ENCODE assay signal across 8 mouse cellular contexts in the genomic region with DNA sequence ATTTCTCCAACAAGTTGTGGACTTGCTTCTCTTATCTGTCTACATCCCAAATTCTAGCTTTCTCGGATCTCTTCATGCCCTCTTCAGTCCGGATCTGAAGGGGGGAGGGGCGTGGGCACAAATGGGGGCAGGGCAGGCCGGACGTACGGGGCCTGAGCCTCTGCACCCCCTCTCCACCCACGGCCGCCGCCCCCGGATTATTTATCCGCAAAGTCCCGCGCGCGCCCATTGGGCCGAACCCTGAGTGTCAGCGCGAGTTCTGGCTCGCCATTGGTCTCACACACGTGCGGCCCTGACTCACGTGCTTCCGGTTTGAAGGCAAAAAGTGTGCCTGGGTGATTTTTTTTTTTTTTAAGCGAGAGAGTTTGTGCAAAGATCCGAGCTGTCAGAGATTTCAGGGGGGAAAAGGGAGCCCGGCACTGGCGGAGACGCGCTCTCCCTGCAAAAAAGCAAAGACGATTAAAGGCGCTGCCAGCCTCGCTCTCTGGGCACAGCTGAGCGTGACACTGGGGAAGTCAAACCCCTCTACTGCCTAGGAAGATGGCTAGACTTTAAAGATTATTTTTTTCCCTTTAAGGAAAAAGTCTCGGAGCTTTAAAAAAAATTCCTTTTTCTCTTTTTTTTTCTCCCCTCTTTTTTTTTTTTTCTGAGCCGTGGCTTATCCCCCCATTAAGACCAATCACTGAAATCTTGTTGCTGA. TPM values are rescaled to one million over a fixed set of nuclear protein-coding genes. Genes with fewer than 3 reads are reported as not detected.
A peak's percentile ranks its signal among the peaks of the same experiment; 100 is the strongest.
DNase-seq lines count a peak whose midpoint lies in the region; ATAC-seq lines count a peak whose summit lies in the region.

A gene (plus strand): TSS at position 388 of the 700 bp plus-strand sequence.

- H3K4me3 ChIP-seq in limb, embryonic 13.5 days = peak within 1 kb of the TSS; percentile 54

- ATAC-seq in limb, embryonic 13.5 days (ENCODE audit: low FRiP score, low read depth) = peak; percentile 55

- H3K36me3 ChIP-seq in limb, embryonic 13.5 days = no peaks in the 10 kb centered on the region

- DNase-seq in left cerebral cortex, postnatal 4 days = peak; percentile 94
- DNase-seq in left cerebral cortex, adult 18-20 months (ENCODE audit: low spot score in 2 of 2) = no peak
- peak; percentile 42 for DNase-seq in cerebellum, adult 8-10 months
- peak; percentile 74 to 82 for DNase-seq in gastrocnemius, adult 8-10 months (ENCODE audit: low spot score in 2 of 2)
- DNase-seq in skeletal muscle tissue, adult 2 months (ENCODE audit: low read depth, low spot score) = peak; percentile 79
- no peak for DNase-seq in frontal cortex, postnatal 25 days (ENCODE audit: low spot score in 2 of 2)
- no peak for DNase-seq in frontal cortex, postnatal 10 days (ENCODE audit: low spot score in 2 of 2)

- H3K27ac ChIP-seq in limb, embryonic 13.5 days = peak within 1 kb of the TSS; percentile 48; the same call in 1 of the 2 replicates

- no peaks in the 10 kb centered on the region for H3K9me3 ChIP-seq in limb, embryonic 13.5 days

- H3K9ac ChIP-seq in limb, embryonic 13.5 days = peak within 1 kb of the TSS; percentile 75

- peak within 1 kb of the TSS; percentile 84 for H3K4me2 ChIP-seq in limb, embryonic 13.5 days (replicated peaks)

- under 1% methylated on average over 35 of the region's 35 CpGs for WGBS in limb, embryonic 13.5 days

- intact Hi-C loops in left cerebral cortex, postnatal 4 days (cut with DNase I) = no loop called here

- peaks cover 28% of the 10 kb centered on the region for H3K4me1 ChIP-seq in limb, embryonic 13.5 days

- peaks cover 92% of the 10 kb centered on the region for H3K27me3 ChIP-seq in limb, embryonic 13.5 days

RNA-seq across cellular contexts. Expression of the gene that starts here (rescaled TPM):
- total RNA-seq in left cerebral cortex, postnatal 4 days (2021) = under 1 TPM; 0.12 to 0.14 TPM
- not detected for total RNA-seq in left cerebral cortex, adult 18-20 months (2021)
- 1 to 10 TPM; 6.0 to 7.7 (median 7.2) TPM for total RNA-seq in gastrocnemius, adult 8-10 months (2022)
- 2.1 and 2.6 TPM in 2 replicates for polyA plus RNA-seq in limb, embryonic 13.5 days (2015; fragmentation: Nextera tagmentation; extraction: Ambion mirVana)

Comparison
In these comparisons a context has a peak if more than half of its experiments do, and no peak if none do; other contexts are left out.
1. RNA of the gene that starts here (total RNA-seq): 6.0 to 7.7 TPM in gastrocnemius, adult 8-10 months; 0.12 to 0.14 TPM in left cerebral cortex, postnatal 4 days and not detected in left cerebral cortex, adult 18-20 months; every median in the first group is over 4 times any median in the second.
2. Peak in DNase-seq in left cerebral cortex, postnatal 4 days; RNA of the gene not detected or under 1 TPM.
3. DNase-seq: peak in cerebellum, adult 8-10 months (single experiment), gastrocnemius, adult 8-10 months (2 of 2) and skeletal muscle tissue, adult 2 months (single experiment); none in left cerebral cortex, adult 18-20 months (0 of 2), frontal cortex, postnatal 25 days (0 of 2) and frontal cortex, postnatal 10 days (0 of 2).